Mouse (Mus musculus): Measurements from ENCODE around the gene Cldn34b2.
"Not testable (repeated sequence)": the region's sequence is repeated elsewhere in the genome, so short reads cannot be mapped to it uniquely, and the experiment has no call there.

The Cldn34b2 gene

DNA sequence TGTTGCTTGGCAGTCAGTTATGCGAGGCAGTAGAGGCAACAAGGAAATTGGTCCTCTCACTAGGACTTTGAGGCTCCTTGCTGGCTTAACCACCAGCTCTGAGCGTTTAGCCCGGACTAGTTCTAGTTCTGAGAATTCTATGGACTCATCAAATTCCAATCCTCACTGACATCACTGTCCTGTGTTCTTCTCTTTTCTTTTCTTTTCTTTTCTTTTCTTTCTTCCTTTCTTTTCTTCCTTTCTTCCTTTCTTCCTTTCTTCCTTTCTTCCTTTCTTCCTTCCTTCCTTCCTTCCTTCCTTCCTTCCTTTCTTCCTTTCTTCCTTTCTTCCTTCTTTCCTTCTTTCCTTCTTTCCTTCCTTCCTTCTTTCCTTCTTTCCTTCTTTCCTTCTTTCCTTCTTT is at the start of gene Cldn34b2:
Cldn34b2 (minus strand) TSS at position 101 of the 400 bp plus-strand sequence.
- H3K27me3 ChIP-seq (ENCODE audit: control insufficient read depth, insufficient read depth, low read length, poor library complexity, severe bottlenecking); H3K36me3 ChIP-seq (ENCODE audit: control insufficient read depth, insufficient read depth, low read length, poor library complexity, severe bottlenecking); DNase-seq (ENCODE audit: low read depth, low spot score): not testable (repeated sequence)

DNA sequence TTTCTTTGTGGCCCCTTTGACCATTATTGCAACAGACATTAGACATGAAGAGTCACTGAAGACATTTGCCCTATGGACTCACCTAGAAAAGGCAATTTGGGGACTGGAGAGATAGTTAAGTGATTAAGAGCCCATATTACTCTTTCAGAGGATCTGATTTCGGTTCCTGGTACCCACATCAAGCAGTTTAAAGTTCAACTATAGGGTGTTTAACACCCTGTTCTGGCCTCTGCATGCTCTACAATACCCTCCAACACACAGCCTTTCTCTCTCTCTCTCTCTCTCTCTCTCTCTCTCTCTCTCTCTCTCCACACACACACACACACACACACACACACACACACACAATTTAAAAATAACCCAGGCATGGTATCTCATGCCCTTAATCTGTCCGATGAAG is 49.4 kb upstream of the Cldn34b2 start:
- Histone ChIP-seq H3K27me3 (ENCODE audit: control insufficient read depth, insufficient read depth, low read length, poor library complexity, severe bottlenecking) (no peaks in the 10 kb centered on the region), H3K36me3 (ENCODE audit: control insufficient read depth, insufficient read depth, low read length, poor library complexity, severe bottlenecking) (no peaks in the 10 kb centered on the region)
- DNase-seq (ENCODE audit: low read depth, low spot score): no peak

DNA sequence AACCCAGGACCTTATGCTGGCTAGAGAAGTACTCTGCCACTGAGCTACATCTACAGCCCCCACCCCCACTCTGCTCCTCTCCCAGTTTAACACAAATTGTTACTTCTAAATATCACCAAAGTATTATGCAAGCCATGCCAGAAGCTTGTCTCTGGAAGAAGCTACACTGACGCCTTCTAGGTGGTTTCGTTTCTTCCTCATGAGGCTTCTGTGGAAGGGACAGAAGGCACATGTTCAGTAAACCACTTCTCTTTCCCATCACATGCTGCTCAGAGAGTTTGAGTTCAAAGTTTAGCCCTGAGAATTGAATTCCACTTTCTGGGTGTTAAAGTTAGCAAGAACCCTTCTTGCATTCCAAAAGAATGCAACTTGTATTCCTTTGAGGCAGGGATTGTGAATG is 49.0 kb upstream of the Cldn34b2 start:
- Histone ChIP-seq H3K27me3 (ENCODE audit: control insufficient read depth, insufficient read depth, low read length, poor library complexity, severe bottlenecking) (no peaks in the 10 kb centered on the region), H3K36me3 (ENCODE audit: control insufficient read depth, insufficient read depth, low read length, poor library complexity, severe bottlenecking) (no peaks in the 10 kb centered on the region)
- DNase-seq (ENCODE audit: low read depth, low spot score): peak; percentile 4

DNA sequence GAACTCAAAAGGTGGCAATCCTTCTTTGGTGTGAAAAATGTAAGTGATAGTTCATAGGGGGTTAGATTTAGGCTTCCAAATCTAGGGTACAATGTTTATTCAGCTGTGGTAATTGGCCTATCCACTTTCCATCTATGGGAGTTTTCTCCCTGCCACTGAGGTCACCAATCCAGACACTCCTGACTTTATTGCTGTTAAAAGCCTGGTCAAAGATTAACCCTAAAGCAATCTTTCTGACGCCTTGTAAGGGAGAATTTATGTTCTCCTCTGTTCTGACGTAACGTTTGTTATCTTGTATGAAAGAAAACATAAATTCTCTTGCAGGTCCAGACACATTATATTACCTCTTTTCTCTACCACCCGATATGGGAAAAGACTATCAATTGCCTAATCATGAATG is 47.4 kb upstream of the Cldn34b2 start:
- H3K27me3 ChIP-seq (ENCODE audit: control insufficient read depth, insufficient read depth, low read length, poor library complexity, severe bottlenecking): no peaks in the 10 kb centered on the region
- no peak for DNase-seq (ENCODE audit: low read depth, low spot score)

DNA sequence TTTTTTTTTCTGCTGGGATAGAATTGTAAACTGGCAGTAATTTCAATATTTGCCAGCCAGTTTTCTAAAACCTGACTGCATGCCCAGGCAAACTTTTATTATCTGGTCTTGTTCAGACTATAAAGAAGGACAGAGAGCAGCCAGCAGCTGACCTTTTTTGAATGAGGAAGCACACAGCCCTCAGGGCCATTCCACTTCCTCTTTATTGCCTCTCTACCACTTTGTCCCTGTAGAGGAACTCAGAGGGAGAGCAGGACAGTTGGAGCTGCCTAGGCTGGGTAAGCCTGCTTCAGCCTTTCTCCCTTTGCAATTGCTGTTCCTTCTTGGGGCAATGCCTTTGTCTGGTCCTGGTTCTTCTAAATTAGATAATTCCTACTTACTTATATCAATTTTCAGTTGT is 44.1 kb upstream of the Cldn34b2 start:
- Histone ChIP-seq H3K36me3 (ENCODE audit: control insufficient read depth, insufficient read depth, low read length, poor library complexity, severe bottlenecking) (no peaks in the 10 kb centered on the region), H3K27me3 (ENCODE audit: control insufficient read depth, insufficient read depth, low read length, poor library complexity, severe bottlenecking) (no peaks in the 10 kb centered on the region)
- DNase-seq (ENCODE audit: low read depth, low spot score): peak; percentile 47

More for the DNA sequence above, 47.4 kb upstream of the Cldn34b2 start:
- no peaks in the 10 kb centered on the region for H3K36me3 ChIP-seq (ENCODE audit: control insufficient read depth, insufficient read depth, low read length, poor library complexity, severe bottlenecking)

DNA sequence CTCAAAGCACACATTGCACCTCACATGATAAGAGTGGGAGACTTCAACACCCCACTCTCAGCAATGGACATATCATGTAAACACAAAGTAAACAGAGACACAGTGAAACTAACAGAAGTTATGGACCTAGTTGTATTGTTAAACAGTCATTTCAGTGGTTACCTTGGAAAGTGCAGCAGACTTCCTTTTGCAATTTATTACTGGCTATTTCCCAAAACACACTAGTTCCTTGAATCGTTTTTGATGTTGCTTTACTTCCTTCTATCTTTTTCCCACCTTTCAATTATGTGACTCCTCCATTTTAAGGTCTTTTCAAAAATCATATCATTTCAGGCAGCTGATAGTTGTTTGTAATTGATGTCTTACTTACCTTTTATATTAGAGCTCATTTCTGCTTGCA is 43.5 kb upstream of the Cldn34b2 start:
- H3K36me3 ChIP-seq (ENCODE audit: control insufficient read depth, insufficient read depth, low read length, poor library complexity, severe bottlenecking): no peaks in the 10 kb centered on the region
- H3K27me3 ChIP-seq (ENCODE audit: control insufficient read depth, insufficient read depth, low read length, poor library complexity, severe bottlenecking): no peaks in the 10 kb centered on the region
- no peak for DNase-seq (ENCODE audit: low read depth, low spot score)

DNA sequence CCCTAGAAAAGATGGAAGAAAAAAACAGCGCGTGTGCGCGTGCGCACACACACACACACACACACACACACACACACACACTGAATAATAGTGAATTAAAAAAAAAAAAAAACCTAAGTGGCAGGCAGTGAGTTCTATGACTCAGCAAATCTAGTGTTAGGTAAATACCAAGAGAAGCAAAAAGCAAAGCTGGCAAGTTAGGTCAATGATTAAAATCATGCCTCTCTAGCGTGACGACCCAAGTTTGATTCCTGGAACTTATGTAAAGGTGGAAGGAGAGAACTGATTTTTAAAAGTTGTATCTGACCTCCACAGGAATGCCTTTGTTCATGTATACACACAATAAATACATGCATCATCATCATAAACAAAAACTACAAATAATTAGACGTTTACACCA is 41.7 kb upstream of the Cldn34b2 start:
- Histone ChIP-seq H3K36me3 (ENCODE audit: control insufficient read depth, insufficient read depth, low read length, poor library complexity, severe bottlenecking) (no peaks in the 10 kb centered on the region), H3K27me3 (ENCODE audit: control insufficient read depth, insufficient read depth, low read length, poor library complexity, severe bottlenecking) (no peaks in the 10 kb centered on the region)
- DNase-seq (ENCODE audit: low read depth, low spot score): no peak

DNA sequence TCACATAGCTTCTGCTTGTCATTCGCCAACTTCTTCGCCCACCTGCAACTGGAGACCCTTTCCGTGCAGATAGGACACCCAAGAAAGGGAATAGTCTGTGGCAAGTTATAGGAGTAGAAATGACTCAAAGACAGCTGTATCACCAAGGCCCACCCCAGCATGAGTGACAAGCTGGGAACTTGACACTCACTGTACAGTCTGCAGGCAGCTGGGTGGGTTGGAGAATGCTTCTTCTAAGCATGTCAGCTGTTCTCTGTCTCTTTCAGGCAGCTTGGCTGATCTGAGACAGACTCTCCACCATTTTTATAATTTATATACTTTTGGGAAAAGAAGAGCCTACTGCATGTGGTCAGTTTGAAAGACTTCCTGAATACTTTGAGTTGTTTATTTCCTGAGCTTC is 39.5 kb upstream of the Cldn34b2 start:
- no peak for DNase-seq (ENCODE audit: low read depth, low spot score)
- Histone ChIP-seq H3K27me3 (ENCODE audit: control insufficient read depth, insufficient read depth, low read length, poor library complexity, severe bottlenecking) (no peaks in the 10 kb centered on the region), H3K36me3 (ENCODE audit: control insufficient read depth, insufficient read depth, low read length, poor library complexity, severe bottlenecking) (no peaks in the 10 kb centered on the region)

DNA sequence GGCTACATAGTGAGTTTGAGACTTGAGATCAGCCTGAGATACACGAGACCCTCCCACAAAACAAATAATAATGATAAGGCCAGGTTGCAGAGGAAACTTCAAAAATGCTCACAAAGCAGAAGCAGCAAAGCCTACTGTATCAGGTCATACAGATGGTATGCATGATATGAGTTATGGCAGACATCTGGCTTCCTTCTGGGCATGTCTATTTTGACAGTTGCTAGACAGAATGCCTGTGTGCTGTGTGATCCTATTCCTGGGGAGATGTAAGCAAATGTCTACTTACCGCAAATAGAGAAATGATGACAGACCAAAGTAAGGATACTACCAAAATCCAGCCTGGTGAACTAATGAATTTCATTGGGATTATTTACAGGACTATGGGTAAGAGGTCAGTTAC is 38.1 kb upstream of the Cldn34b2 start:
- no peak for DNase-seq (ENCODE audit: low read depth, low spot score)
- Histone ChIP-seq H3K27me3 (ENCODE audit: control insufficient read depth, insufficient read depth, low read length, poor library complexity, severe bottlenecking) (no peaks in the 10 kb centered on the region), H3K36me3 (ENCODE audit: control insufficient read depth, insufficient read depth, low read length, poor library complexity, severe bottlenecking) (no peaks in the 10 kb centered on the region)

DNA sequence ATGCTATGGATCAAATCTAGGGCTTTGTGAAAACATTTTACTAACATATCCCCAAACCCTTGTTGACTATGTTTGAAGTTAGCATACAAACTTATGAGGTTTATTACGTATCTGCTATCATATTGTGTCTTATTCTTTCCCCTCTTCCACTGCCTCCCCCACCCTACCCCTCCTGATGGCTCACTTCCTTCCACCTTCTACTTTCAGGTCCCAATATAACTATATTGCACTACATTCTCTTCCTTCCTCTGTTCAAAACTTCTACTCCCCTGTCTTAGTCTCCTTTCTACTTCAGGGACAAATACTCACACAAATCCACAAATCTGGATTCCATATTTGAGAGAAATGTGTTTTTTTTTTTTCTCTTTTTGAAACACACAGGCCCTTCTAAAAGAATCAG is 35.3 kb upstream of the Cldn34b2 start:
- no peaks in the 10 kb centered on the region for H3K36me3 ChIP-seq (ENCODE audit: control insufficient read depth, insufficient read depth, low read length, poor library complexity, severe bottlenecking)
- peak; percentile 2 for DNase-seq (ENCODE audit: low read depth, low spot score)

DNA sequence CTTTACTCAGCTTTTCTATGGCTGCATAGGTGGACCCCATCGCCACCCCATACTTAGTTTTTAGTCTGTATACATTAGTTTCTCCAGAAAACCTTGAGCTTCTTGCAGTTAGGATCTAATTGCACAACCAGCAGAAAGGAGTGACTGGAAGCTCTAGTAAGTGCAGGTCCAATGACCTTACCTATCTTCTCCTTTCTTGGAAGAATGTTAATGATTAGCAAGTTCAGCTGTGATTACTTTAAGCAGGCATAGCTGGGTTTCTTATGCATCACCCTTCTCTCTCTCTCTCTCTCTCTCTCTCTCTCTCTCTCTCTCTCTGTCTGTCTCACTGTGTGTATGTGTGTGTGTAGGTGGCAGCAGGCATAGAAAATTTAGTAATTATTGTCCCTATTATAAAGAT is 23.7 kb upstream of the Cldn34b2 start:
- H3K36me3 ChIP-seq (ENCODE audit: control insufficient read depth, insufficient read depth, low read length, poor library complexity, severe bottlenecking): no peaks in the 10 kb centered on the region
- no peak for DNase-seq (ENCODE audit: low read depth, low spot score)
- no peaks in the 10 kb centered on the region for H3K27me3 ChIP-seq (ENCODE audit: control insufficient read depth, insufficient read depth, low read length, poor library complexity, severe bottlenecking)

More for the DNA sequence above, 35.3 kb upstream of the Cldn34b2 start:
- no peaks in the 10 kb centered on the region for H3K27me3 ChIP-seq (ENCODE audit: control insufficient read depth, insufficient read depth, low read length, poor library complexity, severe bottlenecking)

DNA sequence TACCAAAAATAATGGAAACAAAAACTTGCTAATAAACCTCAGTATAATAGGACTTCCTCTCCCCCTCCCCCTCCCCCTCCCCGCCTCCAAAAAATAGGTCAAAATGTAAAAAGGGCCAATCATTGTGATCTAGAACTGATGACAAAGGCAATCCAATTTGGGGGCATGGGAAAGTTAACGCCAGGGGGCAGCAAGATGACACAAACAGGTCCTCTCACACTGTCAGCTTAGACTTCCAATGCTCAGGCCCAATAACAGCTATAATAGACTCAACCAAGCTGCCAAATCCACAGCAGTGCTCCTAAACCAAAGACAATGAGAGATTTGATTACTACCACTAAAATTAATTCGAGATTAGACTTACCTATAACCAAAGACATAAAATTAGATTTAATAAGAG is 16.5 kb upstream of the Cldn34b2 start:
- peak; percentile 80 for DNase-seq (ENCODE audit: low read depth, low spot score)
- H3K27me3 ChIP-seq (ENCODE audit: control insufficient read depth, insufficient read depth, low read length, poor library complexity, severe bottlenecking): no peaks in the 10 kb centered on the region
- no peaks in the 10 kb centered on the region for H3K36me3 ChIP-seq (ENCODE audit: control insufficient read depth, insufficient read depth, low read length, poor library complexity, severe bottlenecking)

DNA sequence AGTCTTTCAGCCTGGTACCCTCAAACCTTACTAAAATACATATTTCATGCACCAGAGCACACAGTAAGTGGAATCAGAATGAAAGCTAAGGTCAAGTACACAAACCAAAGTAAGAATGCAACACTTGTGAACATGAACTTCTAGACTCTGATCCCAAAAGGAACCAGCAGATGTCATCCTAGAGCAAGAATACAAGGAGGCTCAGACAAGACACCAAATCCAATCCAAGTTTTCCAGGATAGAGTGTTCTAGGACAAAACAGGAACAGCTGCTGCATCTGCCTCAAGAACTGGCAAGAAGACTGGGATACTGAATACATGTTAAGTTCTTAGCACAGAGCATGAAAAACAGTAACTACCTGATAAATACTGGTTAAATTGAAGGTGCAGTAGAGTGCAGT is 30.2 kb downstream of the Cldn34b2 start:
- H3K27me3 ChIP-seq (ENCODE audit: control insufficient read depth, insufficient read depth, low read length, poor library complexity, severe bottlenecking): no peaks in the 10 kb centered on the region
- H3K36me3 ChIP-seq (ENCODE audit: control insufficient read depth, insufficient read depth, low read length, poor library complexity, severe bottlenecking): no peaks in the 10 kb centered on the region
- no peak for DNase-seq (ENCODE audit: low read depth, low spot score)

DNA sequence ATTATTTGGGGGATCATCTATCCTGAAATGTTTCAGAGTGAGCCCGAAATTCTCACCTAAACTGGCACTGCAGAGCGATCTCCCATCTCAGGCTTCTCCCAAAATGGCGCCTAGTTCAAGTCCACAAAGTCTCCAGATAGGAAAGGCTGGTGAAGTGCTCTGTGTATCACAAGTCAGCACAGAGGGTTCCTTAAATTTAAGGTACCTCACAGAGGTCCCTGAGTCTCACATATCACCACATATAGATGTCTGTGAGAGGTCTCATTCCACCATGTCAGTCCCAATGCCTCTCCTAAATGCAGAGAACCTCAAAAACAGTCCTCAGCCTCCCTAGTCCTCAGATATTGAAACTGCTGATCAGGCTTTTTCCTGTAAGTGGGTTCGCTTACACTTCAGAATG is 34.6 kb downstream of the Cldn34b2 start, which contains the start of gene Magea2:
Magea2 (minus strand) TSS at position 101 of the 400 bp plus-strand sequence.
- not testable (repeated sequence) for H3K27me3 ChIP-seq (ENCODE audit: control insufficient read depth, insufficient read depth, low read length, poor library complexity, severe bottlenecking); H3K36me3 ChIP-seq (ENCODE audit: control insufficient read depth, insufficient read depth, low read length, poor library complexity, severe bottlenecking); DNase-seq (ENCODE audit: low read depth, low spot score)

DNA sequence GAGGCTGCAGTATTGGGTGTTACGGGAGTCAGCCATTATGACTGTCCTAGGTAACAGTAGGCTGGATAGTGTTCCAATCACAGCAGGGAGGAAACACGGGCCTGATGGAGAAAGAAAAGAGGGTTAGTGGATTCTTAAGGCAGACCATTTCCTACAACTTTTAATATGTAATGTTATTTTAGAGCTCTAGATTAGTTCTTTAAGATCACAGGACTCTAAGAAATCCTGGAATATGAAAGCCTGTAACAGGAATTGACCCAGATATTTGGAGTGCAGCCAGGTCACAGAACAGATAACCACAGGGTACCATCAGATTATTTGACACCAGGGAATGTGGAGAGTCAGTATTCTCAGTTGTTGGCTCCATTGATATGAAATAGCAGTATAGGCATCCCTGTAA is 38.5 kb downstream of the Cldn34b2 start, which contains the start of gene Magea1:
Magea1 (minus strand) TSS at position 101 of the 400 bp plus-strand sequence.
- DNase-seq (ENCODE audit: low read depth, low spot score); H3K36me3 ChIP-seq (ENCODE audit: control insufficient read depth, insufficient read depth, low read length, poor library complexity, severe bottlenecking); H3K27me3 ChIP-seq (ENCODE audit: control insufficient read depth, insufficient read depth, low read length, poor library complexity, severe bottlenecking): not testable (repeated sequence)

All from splenic B cell, adult 2 months (primary cell).